ENCODE assay signal across 8 mouse cellular contexts in genomic region chrY:1009882-1010751, GRCm38 (mm10). TPM values are rescaled to one million over a fixed set of nuclear protein-coding genes. Genes with fewer than 3 reads are reported as not detected.
A peak's percentile ranks its signal among the peaks of the same experiment; 100 is the strongest.
DNase-seq lines count a peak whose midpoint lies in the region; ATAC-seq lines count a peak whose summit lies in the region.

Eif2s3y (plus strand) TSS chrY:1010543.

- 28% methylated on average over 31 of the region's 31 CpGs for WGBS in embryonic facial prominence, embryonic 11.5 days
- 18% methylated on average over 18 of the region's 31 CpGs for WGBS in heart, embryonic 10.5 days
- 22% methylated on average over 10 of the region's 31 CpGs for WGBS in kidney, embryonic 16.5 days

- peak within 1 kb of the TSS; percentile 29 for H3K4me3 ChIP-seq in embryonic facial prominence, embryonic 11.5 days (ENCODE audit: low read depth, low read length)
- peak within 1 kb of the TSS; percentile 47 for H3K4me3 ChIP-seq in heart, embryonic 10.5 days
- peak within 1 kb of the TSS; percentile 46 for H3K4me3 ChIP-seq in kidney, embryonic 16.5 days (ENCODE audit: low read length)

- peak; percentile 80 for DNase-seq in Muller cell, postnatal 12 days (ENCODE audit: inconsistent ontology term)
- DNase-seq in embryonic facial prominence, embryonic 11.5 days (ENCODE audit: low spot score) = peak; percentile 66
- peak; percentile 74 for DNase-seq in heart, embryonic 10.5 days (ENCODE audit: low spot score)
- peak; percentile 81 for DNase-seq in lung, postnatal 10 days
- DNase-seq in retina, adult 2 months (ENCODE audit: low read depth, low spot score) = peak; percentile 38
- DNase-seq in MN1 (ENCODE audit: low spot score) = no peak

- no peaks in the 10 kb centered on the region for H3K9me3 ChIP-seq in embryonic facial prominence, embryonic 11.5 days (replicated peaks; ENCODE audit: control insufficient read depth, low read length)
- no peaks in the 10 kb centered on the region for H3K9me3 ChIP-seq in heart, embryonic 10.5 days
- no peaks in the 10 kb centered on the region for H3K9me3 ChIP-seq in kidney, embryonic 16.5 days (ENCODE audit: low read length)

- no peaks in the 10 kb centered on the region for H3K4me1 ChIP-seq in embryonic facial prominence, embryonic 11.5 days (ENCODE audit: control insufficient read depth, insufficient read depth, low read length)
- no peaks in the 10 kb centered on the region for H3K4me1 ChIP-seq in heart, embryonic 10.5 days
- H3K4me1 ChIP-seq in kidney, embryonic 16.5 days (ENCODE audit: insufficient read depth, low read length) = no peaks in the 10 kb centered on the region

- H3K36me3 ChIP-seq in embryonic facial prominence, embryonic 11.5 days (replicated peaks; ENCODE audit: control insufficient read depth, insufficient read depth, low read depth, low read length) = no peaks in the 10 kb centered on the region
- H3K36me3 ChIP-seq in heart, embryonic 10.5 days = no peaks in the 10 kb centered on the region
- no peaks in the 10 kb centered on the region for H3K36me3 ChIP-seq in kidney, embryonic 16.5 days (ENCODE audit: insufficient read depth, low read length)

- H3K27me3 ChIP-seq in embryonic facial prominence, embryonic 11.5 days (ENCODE audit: control insufficient read depth, insufficient read depth, low read length) = no peaks in the 10 kb centered on the region
- no peaks in the 10 kb centered on the region for H3K27me3 ChIP-seq in heart, embryonic 10.5 days (ENCODE audit: insufficient read depth, poor library complexity, severe bottlenecking)
- no peaks in the 10 kb centered on the region for H3K27me3 ChIP-seq in kidney, embryonic 16.5 days (ENCODE audit: insufficient read depth, low read length)

- peak; percentile 93 for ATAC-seq in CD4-positive, CD25-positive, alpha-beta regulatory T cell, adult 4 months
- ATAC-seq in embryonic facial prominence, embryonic 11.5 days (replicated peaks; ENCODE audit: insufficient number of reproducible peaks, low FRiP score, low TSS enrichment, low read depth) = peak; percentile 70; the same call in 1 of the 2 replicates
- ATAC-seq in kidney, embryonic 16.5 days (ENCODE audit: low FRiP score, low TSS enrichment) = peak; percentile 82

- no peak within 1 kb of the TSS for H3K4me2 ChIP-seq in embryonic facial prominence, embryonic 11.5 days (ENCODE audit: low read depth, low read length)
- 0 out of 2 replicates have a peak within 1 kb of the TSS, but pooled peaks have one; percentile 21 for H3K4me2 ChIP-seq in kidney, embryonic 16.5 days (replicated peaks; ENCODE audit: low read depth, low read length)

- H3K9ac ChIP-seq in embryonic facial prominence, embryonic 11.5 days (replicated peaks; ENCODE audit: low read length) = no peak within 1 kb of the TSS
- H3K9ac ChIP-seq in kidney, embryonic 16.5 days (replicated peaks; ENCODE audit: low read length) = no peak within 1 kb of the TSS

- no peak within 1 kb of the TSS for H3K27ac ChIP-seq in embryonic facial prominence, embryonic 11.5 days (replicated peaks; ENCODE audit: low read depth, low read length)
- no peak within 1 kb of the TSS for H3K27ac ChIP-seq in heart, embryonic 10.5 days
- H3K27ac ChIP-seq in kidney, embryonic 16.5 days (ENCODE audit: low read length) = no peak within 1 kb of the TSS

RNA-seq across cellular contexts. Expression of gene Eif2s3y, which starts in this region (rescaled TPM):
- polyA plus RNA-seq in CD4-positive, CD25-positive, alpha-beta regulatory T cell, adult 4 months (2017; shearing (Covaris generic)) = 100 to 1,000 TPM; 137 to 155 TPM
- 27.7 and 29.8 TPM in 2 replicates for polyA plus RNA-seq in embryonic facial prominence, embryonic 11.5 days (2014; fragmentation: Nextera tagmentation; extraction: Ambion mirVana)
- polyA plus RNA-seq in heart, embryonic 10.5 days (2016; fragmentation: Nextera tagmentation; extraction: Ambion mirVana) = 23.3 and 32.7 TPM in 2 replicates
- 19.4 and 31.7 TPM in 2 replicates for polyA plus RNA-seq in kidney, embryonic 16.5 days (2015; fragmentation: Nextera tagmentation; extraction: Ambion mirVana)
